Mouse (Mus musculus): ENCODE measurements around the gene Akap5.
A peak's percentile ranks its signal among the peaks of the same experiment; 100 is the strongest.

Gene Akap5

DNA sequence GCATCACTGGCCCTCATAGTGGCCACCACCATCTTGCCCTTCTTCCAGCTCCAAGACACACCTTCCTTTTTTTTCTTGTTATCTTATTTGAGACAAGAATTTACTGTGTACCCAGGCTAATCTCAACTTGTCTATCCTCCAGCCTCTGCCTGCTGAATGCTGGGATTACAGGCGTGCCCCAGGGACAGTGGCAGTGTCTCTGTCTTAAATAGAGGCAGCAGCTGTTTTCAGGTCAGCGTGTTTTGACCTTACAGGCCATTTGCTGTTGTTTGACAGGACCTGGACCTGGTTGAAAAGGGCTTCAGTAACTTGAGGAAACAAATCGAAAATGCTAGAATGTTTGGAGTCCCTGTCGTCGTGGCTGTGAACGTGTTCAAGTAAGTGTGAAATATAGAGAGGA, 14.1 kb upstream of the Akap5 start:
- DNase-seq (ENCODE audit: low spot score in 2 of 2) = no peak

DNA sequence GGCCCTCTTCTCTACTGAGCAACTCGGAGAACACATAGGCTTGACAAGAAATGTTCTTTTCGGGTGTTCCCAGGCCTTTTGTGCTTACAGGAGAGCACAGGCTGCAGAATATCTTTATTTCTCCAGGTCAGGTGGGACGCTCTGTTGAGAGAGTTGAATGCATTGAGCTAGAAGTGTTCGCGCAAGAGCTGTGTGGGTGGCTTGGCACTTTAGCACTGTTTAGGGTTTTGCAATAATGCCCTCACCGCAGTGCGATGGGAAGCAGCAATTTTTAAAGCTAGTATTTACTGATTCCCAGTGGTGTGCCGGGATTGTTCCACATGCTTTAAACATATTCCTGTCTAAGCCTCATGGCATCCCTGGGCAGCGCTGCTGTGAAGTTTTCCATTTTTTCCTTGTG, 13.5 kb upstream of the Akap5 start:
- DNase-seq (ENCODE audit: low spot score in 2 of 2) = no peak

GRCm38 (mm10) chr12:76311951-76312350, 12.7 kb upstream of the Akap5 start:
- DNase-seq (ENCODE audit: low spot score in 2 of 2) = no peak

DNA sequence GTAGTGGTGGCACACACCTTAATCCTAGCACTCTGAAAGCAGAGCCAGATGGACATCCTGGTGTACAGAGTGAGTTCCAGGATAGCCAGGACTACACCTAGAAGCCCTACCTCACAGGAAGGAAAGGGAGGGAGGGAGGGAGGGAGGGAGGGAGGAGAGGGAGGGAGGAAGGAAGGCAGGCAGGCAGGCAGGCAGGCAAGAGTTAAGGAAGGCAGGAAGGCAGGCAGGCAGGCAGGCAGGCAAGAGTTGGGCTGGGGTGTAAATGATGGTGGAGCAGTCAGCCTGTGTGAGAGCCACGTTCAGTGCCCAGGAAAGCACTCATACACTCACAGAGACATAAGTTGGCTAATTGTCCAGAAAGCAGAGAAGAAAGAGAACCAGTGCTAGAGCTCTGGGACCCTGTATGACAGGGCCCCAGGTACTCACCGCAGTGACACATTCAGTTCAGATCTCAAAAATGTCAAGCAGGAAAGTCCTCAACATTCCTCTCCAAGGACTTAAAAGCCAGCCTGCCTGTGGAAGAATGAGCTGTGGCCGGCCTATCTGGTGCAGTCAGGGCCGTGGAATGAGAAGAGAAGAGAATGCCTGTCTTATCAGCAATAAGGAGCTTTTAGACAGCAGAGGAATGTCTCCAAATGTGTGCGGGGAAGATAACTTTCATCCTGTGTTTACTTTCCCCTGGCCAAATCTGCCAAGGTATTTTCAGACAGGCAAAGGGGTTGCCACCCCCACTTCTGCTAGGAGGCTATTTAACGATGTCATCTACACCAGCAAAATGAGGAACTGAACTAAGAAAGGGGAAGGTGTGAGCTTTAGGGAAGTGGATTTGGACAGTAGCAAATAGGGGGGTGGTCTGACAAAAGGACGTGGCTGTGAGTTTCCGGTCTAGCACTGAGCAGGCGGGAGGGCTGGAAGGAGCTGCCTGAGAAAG, 6.1 kb upstream of the Akap5 start:
- DNase-seq (ENCODE audit: low spot score in 2 of 2) = no peak

DNA sequence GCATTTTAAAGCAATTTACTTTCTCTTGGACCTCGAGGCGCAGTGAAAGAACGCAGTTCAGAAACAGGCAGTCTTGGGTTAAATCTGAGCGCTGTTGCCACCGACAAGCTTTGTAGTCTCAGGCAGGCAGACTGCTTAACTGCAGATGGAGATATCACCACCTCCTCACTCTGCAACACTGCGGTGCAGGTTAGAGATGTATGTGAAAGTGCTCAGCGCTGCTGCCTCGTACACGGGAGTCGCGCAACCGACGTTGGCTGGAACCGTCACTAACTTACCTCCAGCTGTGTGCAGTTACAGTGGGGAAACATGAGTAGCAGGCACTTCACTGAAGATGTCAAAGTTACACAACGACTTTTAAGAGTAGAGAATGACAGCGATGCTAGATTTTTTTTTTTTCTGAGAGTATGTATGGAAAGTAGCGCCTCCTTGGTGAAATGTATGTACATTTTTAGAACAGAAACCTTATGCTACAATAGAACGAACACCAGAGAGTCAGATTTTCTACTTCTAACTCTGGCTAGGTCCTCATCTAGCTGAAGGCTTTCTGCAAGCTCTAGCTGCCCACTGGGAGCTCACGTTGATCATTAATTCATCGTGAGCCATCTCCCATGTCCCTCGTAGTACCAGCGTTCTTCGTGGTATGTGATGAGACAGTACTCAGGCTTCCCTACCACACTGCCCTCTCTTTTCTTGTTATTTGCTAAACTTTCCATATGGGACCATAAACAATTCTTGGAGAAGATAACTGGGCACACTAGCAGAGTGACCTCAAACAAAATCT, 1.9 kb downstream of the Akap5 start:
- DNase-seq (ENCODE audit: low spot score in 2 of 2) = no peak

DNA sequence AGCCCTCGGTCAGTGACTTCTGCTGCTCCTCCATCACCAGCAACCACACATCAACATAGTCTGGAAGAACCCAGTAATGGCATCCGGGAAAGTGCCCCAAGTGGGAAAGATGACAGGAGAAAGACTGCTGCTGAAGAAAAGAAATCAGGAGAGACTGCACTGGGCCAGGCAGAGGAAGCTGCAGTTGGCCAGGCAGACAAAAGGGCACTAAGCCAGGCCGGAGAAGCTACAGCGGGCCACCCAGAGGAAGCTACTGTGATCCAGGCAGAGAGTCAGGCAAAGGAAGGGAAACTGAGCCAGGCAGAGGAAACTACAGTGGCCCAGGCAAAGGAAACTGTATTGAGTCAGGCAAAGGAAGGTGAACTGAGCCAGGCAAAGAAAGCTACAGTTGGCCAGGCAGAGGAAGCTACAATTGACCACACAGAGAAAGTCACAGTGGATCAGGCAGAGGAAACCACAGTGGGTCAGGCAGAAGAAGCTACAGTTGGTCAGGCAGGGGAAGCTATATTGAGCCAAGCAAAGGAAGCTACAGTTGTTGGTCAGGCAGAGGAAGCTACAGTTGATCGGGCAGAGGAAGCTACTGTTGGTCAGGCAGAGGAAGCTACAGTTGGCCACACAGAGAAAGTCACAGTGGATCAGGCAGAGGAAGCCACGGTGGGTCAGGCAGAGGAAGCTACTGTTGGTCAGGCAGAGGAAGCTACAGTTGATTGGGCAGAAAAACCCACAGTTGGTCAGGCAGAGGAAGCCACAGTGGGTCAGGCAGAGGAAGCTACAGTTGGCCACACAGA, 4.1 kb downstream of the Akap5 start:
- no peak for DNase-seq (ENCODE audit: low spot score in 2 of 2)

DNA sequence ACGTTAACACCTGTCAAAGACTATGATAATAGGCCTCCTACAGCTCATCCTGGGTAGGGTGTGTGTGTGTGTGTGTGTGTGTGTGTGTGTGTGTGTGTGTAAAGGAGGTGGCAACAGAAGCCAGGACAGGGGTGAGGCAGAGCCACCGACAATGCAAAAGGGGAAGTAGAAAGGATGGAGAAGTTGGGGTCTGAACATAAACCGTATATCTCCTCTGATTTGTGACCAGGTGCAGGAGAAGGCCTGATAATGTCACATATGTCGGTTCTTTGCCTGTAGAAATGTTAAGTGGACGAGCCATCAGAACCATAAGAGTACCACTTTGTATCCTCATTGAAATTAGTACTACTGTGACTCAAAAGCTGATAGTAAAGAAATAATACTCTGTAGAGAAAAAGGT, 9.0 kb downstream of the Akap5 start:
- DNase-seq (ENCODE audit: low spot score in 2 of 2) = no peak

DNA sequence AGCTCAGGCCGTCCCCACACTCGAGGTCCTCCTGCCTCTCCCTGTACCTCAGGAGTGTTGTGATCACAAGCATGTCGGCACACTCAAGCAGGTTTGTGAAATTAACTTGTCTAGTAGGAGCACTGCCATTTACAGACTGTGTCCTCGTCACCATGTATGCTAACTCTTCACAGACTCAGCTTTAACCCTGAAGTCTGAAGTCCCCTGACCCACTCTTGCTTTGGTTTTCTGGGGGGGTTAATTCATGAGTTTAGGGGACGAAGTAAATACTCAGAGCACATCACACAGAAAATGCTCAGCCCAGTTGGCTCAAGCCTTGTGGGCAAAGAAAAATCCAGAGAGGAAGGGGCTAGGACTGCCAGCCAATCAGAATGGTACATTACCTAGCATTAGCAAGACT, 10.9 kb downstream of the Akap5 start:
- DNase-seq (ENCODE audit: low spot score in 2 of 2) = no peak

GRCm38 (mm10) chr12:76336111-76336965, 11.6 kb downstream of the Akap5 start:
- DNase-seq (ENCODE audit: low spot score in 2 of 2) = no peak

DNA sequence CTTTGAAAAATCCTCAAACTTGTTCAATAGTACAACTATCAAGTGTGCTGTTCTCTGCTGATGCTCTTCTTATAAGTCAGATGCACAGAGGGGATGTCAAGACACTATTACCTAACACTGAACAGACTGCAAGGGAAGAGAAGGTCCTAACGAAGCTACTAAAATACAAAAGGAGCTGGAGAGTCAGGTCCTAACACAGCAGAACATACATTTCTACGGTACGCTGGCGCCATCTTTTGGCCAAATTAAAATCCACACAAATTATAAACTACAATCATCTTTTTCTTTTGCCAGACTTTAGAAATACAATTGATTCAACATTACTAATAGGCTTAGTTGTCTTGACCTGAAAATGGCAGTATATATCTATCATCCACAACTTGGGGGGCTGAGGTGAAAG, 16.4 kb downstream of the Akap5 start:
- peak in 1 of 2 experiments; percentile 63 for DNase-seq (ENCODE audit: low spot score in 2 of 2)

GRCm38 (mm10) chr12:76345759-76346455, 21.2 kb downstream of the Akap5 start:
- DNase-seq (ENCODE audit: low spot score in 2 of 2) = peak; percentile 40 to 48

DNA sequence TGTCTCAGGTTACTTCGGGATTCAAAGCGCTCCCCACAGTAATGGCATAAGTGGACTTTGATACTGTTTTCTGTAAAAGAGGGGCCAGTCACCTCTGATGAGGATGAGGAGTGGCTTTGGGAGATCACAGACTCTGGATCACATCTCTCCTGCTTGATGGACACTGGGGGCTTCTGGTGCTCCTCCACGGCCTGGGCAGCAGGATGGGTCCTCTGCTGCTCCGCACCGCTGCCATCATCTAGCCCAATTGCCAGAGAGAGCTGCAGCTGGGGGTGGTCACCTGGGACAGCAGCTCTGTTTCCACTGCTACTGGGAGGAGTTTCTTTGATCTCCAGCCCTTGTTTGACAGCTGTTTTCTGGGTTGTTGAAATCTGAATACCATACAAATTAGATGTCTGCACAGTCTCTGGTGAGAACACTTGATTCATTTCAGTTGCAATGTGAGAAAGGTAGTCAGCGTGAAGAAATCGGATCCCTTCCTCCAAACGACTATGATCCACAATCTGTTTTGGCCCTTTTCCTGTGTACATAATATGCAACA, 25.1 kb downstream of the Akap5 start:
- DNase-seq (ENCODE audit: low spot score in 2 of 2) = no peak

GRCm38 (mm10) chr12:76360868-76361267, 36.2 kb downstream of the Akap5 start:
- DNase-seq (ENCODE audit: low spot score in 2 of 2) = no peak

- DNase-seq (ENCODE audit: low spot score in 2 of 2) = no peak
Measured at GRCm38 (mm10) chr12:76361405-76362302, 37.0 kb downstream of the Akap5 start.

- DNase-seq (ENCODE audit: low spot score in 2 of 2) = peak; percentile 35 to 38
Measured at GRCm38 (mm10) chr12:76362303-76362676, 37.6 kb downstream of the Akap5 start.

- no peak for DNase-seq (ENCODE audit: low spot score in 2 of 2)
Measured at GRCm38 (mm10) chr12:76366276-76366675, 41.6 kb downstream of the Akap5 start.

DNA sequence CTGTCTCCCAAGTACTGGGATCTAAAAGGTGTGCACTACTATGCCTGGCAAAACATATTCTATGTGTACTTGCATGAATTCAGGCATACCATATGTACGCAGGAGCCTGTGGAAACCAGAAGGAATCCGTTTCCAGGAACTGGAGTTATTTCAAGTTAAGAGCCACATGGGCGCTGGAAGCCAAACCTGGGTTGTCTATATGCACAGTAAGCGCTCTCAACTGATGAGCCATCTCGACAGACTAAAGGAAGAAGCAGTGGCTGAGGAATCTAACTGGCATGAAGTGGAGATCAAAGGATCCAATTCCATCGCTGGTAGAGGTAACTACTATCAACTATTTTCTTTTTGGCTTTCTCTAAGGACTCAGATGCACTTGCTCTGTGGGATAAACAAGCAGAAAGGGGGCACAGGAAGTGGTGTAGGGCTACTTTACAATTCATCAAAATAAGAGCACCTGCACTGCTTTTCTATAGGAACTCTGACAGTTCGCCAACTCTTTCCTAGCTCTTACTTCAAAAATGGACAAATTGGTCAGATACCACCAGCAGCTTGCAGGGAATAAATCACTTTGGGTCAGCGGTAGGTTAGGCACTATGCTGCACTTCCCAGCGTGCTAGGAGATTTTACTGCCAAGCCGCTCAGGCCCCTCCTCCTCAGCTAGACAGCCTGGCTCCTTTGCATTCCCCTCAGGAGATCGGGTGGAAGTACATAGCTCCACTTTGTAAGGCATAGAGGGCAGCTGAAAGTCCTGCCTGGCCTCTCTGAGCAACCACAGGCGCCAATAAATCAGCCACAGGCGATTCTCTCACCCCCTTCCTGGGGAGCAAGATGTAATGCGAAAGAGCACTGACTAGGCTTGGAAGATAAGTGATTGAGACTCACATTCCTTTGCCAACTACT, 42.7 kb downstream of the Akap5 start:
- DNase-seq (ENCODE audit: low spot score in 2 of 2) = peak in 1 of 2 experiments; percentile 51

- no peak for DNase-seq (ENCODE audit: low spot score in 2 of 2)
Measured at GRCm38 (mm10) chr12:76368201-76368789, 43.6 kb downstream of the Akap5 start.
